Mouse (Mus musculus) heart, adult 18-20 months (tissue): ENCODE data around the gene Olah. TPM values are rescaled to one million over a fixed set of nuclear protein-coding genes. Genes with fewer than 3 reads are reported as not detected.

Experiments
- DNase-seq, 2 experiments: peaks; one replicate each; pipeline ENCODE4 v3.0.0; 2021 to 2022; ENCODE audit warnings: mixed read lengths in 1 of 2
- total RNA-seq, 2 experiments: library from RNA; stranded (reverse); gene quantifications; 2 replicates each; pipeline ENCODE4 v1.2.3; 2021

Gene Olah
- total RNA-seq, 2 experiments from 2014 or later, result not detected

DNA sequence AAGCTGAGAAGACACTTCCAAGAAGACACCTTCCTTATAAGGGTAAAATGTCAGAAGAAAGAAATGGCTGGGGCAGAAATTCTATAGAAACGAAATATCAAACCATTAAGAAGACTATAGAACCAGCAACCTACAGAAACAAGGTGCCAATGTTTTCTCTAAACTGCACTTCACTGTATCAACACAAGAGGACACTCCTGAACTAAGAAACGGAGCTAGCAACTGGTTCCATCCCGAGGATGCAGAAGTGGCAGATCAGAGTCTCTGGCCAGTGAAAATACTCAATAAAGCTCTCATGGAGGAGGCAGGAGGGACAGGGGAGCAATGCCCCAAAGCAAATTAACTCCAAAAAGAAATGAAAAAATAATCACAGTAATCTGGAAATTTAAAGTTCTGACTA lies 48.1 kb downstream of the Olah start:
- DNase-seq, result peak; percentile 17 to 35

GRCm38 (mm10) chr2:3348422-3348821 lies 48.6 kb downstream of the Olah start:
- DNase-seq, result no peak

DNA sequence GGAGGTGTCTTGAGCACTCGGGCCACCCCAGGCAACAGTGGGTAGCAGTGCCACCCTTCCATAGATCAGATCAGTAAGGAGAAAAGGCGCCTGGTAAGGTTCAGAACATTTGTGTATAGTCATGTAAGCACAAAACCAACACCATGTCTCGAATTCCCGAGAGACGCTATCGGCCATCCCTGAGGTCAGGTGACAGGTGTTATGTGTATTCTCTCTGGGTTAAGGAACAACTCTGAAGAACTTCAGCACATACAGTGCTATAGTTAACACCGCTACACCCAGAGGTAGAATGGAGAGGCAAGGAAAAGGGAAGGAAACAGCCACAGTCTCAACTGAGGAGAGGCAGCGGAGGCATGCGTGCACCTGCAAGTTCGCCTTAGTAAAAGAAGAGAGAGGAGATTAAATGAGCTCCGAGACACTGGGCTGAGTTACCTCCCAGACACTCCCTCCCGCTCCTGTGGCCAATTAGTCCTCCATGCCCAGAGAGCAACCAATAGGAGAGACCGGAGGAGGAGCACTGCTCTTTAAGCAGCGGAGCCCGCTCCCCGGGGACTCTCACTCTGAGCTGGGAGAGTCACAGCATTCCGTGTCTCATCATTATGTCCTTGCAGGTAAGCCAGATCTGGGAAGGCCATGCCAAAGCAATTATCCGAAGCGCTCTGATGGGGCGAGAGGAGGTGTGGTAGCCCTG lies 61.3 kb downstream of the Olah start, which contains the start of gene Acbd7:
Acbd7 (plus strand) TSS at position 558 of the 691 bp plus-strand sequence.
- peak; percentile 34 to 40 for DNase-seq

DNA sequence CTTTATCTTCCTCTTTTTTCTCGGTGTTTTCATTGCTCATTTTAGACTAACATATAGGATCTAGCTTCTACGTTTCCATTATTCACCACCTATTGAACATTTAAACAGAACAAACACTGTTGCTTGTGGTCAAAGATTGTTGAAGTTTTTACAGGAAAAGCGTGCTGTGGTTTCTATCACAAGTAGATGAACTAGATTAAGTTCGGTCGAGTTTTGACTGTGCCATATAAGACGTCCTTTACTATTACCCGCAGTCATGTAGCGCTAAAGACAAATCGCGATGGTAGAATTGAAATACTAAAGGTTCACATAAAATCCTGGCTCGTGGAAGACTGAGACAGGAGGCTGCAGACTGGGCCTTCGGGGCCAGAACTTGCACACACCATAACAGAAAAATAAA lies 63.2 kb downstream of the Olah start:
- DNase-seq, result no peak

DNA sequence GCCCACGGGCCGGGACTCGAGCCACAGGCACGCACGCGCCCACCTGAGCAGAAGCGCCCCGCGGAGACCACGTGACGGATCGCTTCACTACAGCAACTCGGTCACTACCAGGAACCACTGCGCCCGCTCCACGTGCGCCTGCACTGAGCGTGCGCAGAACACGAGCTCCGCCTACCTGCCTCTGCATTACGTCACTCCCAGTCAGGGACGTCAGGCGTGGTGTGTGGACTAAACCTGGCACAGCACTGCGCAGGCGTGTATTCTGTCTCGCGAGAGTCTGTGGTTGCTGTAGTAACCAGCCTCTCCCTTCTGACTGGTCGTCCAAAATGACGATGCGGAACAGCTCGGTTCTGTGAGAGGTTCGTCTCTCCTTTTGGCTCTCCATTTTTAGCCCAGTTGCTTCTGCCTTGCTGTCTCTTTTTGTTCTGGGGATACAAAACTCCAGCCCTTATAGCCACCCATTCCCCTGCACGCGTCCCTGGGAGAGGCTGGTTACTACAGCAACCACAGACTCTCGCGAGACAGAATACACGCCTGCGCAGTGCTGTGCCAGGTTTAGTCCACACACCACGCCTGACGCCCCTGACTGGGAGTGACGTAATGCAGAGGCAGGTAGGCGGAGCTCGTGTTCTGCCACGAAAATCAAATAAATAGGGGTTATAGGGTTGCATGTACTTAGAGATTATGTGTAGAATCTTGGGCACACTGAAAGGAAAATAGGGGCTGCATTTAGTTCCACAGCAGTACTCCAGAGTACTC lies 64.3 kb downstream of the Olah start, which contains the start of gene Rpp38:
Rpp38 (minus strand) TSS at position 160 of the 759 bp plus-strand sequence.
- DNase-seq, result peak; percentile 99

- DNase-seq, result no peak
Observed at GRCm38 (mm10) chr2:3332056-3332455, 65.0 kb downstream of the Olah start.

GRCm38 (mm10) chr2:3331071-3331703 lies 65.8 kb downstream of the Olah start:
- no peak for DNase-seq

- DNase-seq, result peak; percentile 61 to 77
Observed at GRCm38 (mm10) chr2:3327351-3327750, 69.7 kb downstream of the Olah start.

DNA sequence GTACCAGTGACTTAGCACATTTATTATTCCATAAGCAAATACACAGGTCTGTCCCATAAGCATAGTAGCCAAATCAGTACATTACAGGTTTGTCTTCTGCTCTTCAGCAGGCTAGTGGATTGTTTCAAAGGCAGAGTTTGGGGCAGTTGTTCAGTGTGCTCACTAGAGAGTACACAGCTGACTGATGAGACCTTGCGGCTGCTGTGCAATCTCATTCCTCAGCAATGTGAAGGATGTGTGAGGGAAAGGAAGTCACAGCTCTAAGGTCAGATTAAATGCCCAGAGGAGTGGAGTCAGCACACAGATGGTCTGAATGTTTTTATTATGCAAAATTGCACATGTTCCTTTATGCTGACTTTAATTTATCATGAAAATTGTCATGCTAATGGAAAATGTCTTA lies 70.5 kb downstream of the Olah start:
- no peak for DNase-seq

- no peak for DNase-seq
Observed at GRCm38 (mm10) chr2:3324381-3325130, 72.5 kb downstream of the Olah start.

GRCm38 (mm10) chr2:3323132-3323531 lies 73.9 kb downstream of the Olah start:
- DNase-seq, result no peak

DNA sequence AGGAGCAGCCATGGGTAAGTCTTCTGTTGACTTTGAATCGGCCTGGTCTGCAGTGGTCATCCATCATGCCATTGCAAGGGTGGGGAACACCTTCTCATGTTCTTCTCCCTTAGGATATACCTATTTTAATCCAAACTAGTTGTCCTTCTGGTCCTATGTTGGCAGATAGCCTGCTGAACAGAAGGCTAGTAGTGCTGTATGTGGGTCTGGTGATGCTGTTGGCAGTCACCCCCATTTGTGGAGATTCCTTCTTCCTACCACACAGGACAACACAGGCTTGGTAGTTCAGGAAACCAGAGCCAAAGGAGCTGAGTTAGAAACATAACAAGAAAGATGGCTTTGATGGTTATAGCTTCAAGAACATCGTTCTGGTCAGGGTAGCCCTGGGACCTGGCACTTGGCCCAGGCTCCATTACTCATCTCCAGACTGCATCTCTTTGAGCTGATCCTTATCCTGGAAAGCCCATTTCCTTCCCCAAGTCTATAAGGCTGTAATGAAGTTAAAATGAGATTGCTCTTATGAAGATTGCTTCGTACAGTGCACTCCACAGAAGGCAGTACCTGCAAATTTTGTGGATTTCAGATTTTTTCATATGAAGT lies 91.5 kb downstream of the Olah start:
- DNase-seq, result no peak

- DNase-seq, result no peak
Observed at GRCm38 (mm10) chr2:3295826-3296225, 101.2 kb downstream of the Olah start.

GRCm38 (mm10) chr2:3292170-3292569 lies 104.8 kb downstream of the Olah start:
- DNase-seq, result no peak

Other genes starting within 250 kb of the Olah start
- 1 to 10 TPM; 8.5 to 9.1 TPM for gene Nmt2, start 113.0 kb downstream of the Olah start, total RNA-seq
- 1 to 10 TPM; 5.0 to 5.5 TPM for gene Rpp38, start 64.6 kb downstream of the Olah start, total RNA-seq
- 1 to 10 TPM; 1.4 to 1.8 TPM for gene Acbd7, start 61.0 kb downstream of the Olah start, total RNA-seq
- gene Meig1, start 25.4 kb upstream of the Olah start, total RNA-seq, result 1 to 10 TPM; 2.3 to 2.5 TPM
- gene Dclre1c, start 26.9 kb upstream of the Olah start, total RNA-seq, result 1 to 10 TPM; 2.4 to 4.0 TPM
- gene Suv39h2, start 77.8 kb upstream of the Olah start, total RNA-seq, result under 1 TPM; 0.62 to 0.72 TPM
- 1 to 10 TPM in 1 of 2 experiments, under 1 TPM in 1; 0.99 to 1.4 TPM for gene Gm45902, start 115.6 kb upstream of the Olah start, total RNA-seq
- 10 to 100 TPM; 23.0 to 23.9 TPM for gene Hspa14, start 115.6 kb upstream of the Olah start, total RNA-seq
- 10 to 100 TPM; 30.3 to 34.8 TPM for gene Cdnf, start 115.8 kb upstream of the Olah start, total RNA-seq
- 10 to 100 TPM in 1 of 2 experiments, 1 to 10 TPM in 1; 5.5 to 11.9 TPM for gene Fam107b, start 173.3 kb upstream of the Olah start, total RNA-seq